ENCODE assay signal across 8 mouse cellular contexts in genomic region chr7:126396298-126397119, GRCm38 (mm10). TPM values are rescaled to one million over a fixed set of nuclear protein-coding genes. Genes with fewer than 3 reads are reported as not detected.
DNase-seq lines count a peak whose midpoint lies in the region; ATAC-seq and TF ChIP-seq lines count a peak whose summit lies in the region.

Nfatc2ip (minus strand) TSS chr7:126396737.

- H3K4me1 ChIP-seq in hindbrain, postnatal 0 days (ENCODE audit: insufficient read depth, low read length): no peaks in the 10 kb centered on the region

- peak within 1 kb of the TSS; percentile 76 for H3K4me3 ChIP-seq in gastrocnemius, adult 2 months
- H3K4me3 ChIP-seq in hindbrain, postnatal 0 days (ENCODE audit: low read length): peak within 1 kb of the TSS; percentile 94
- peak within 1 kb of the TSS; percentile 98 for H3K4me3 ChIP-seq in left cerebral cortex, adult 2 months

- no peaks in the 10 kb centered on the region for H3K9me3 ChIP-seq in hindbrain, postnatal 0 days (ENCODE audit: low read length)

- H3K9ac ChIP-seq in hindbrain, postnatal 0 days (replicated peaks; ENCODE audit: low read length): peak within 1 kb of the TSS; percentile 70

- peak; percentile 98 for DNase-seq in ZHBTc4 (ENCODE audit: low read depth, low spot score)
- DNase-seq in gastrocnemius, adult 2 months: peak; percentile 92
- peak; percentile 99 for DNase-seq in hindbrain, postnatal 0 days (ENCODE audit: low spot score)
- peak; percentile 95 to 96 for DNase-seq in left cerebral cortex, adult 2 months (ENCODE audit: extremely low spot score in 1 of 2, low spot score in 2 of 2)
- peak; percentile 99 for DNase-seq in right cerebral cortex, adult 2 months (ENCODE audit: low spot score in 2 of 2)
- DNase-seq in urinary bladder, postnatal 14 days (ENCODE audit: low spot score): peak; percentile 92

- WGBS in hindbrain, postnatal 0 days: under 1% methylated on average over 59 of the region's 59 CpGs

- peak; percentile 99 for ATAC-seq in common myeloid progenitor, adult 5-6 weeks (replicated peaks; ENCODE audit: low read depth, poor library complexity, severe bottlenecking)
- ATAC-seq in hindbrain, postnatal 0 days: peak; percentile 100
- peak; percentile 99 for ATAC-seq in megakaryocyte, adult 5-6 weeks (ENCODE audit: poor library complexity, severe bottlenecking)

- intact Hi-C loops in gastrocnemius, adult 2 months (cut with DNase I): loop anchor here (5.0 kb wide), 1 partner anchor 86 kb away; no protein-coding TSS in a partner anchor
- intact Hi-C loops in left cerebral cortex, adult 2 months (cut with DNase I): loop anchor here (5.0 kb wide), 1 partner anchor 76 kb away; no protein-coding TSS in a partner anchor

- no peak for TF ChIP-seq CTCF in gastrocnemius, adult 2 months (IDR thresholded peaks at IDR 0.05)
- no peak for TF ChIP-seq CTCF in hindbrain, postnatal 0 days (IDR thresholded peaks at IDR 0.05; ENCODE audit: low read depth)
- TF ChIP-seq CTCF in left cerebral cortex, adult 2 months (IDR thresholded peaks at IDR 0.05): no peak

- H3K4me2 ChIP-seq in hindbrain, postnatal 0 days (ENCODE audit: low read depth, low read length): peak within 1 kb of the TSS; percentile 90

- no peaks in the 10 kb centered on the region for H3K27me3 ChIP-seq in hindbrain, postnatal 0 days (ENCODE audit: insufficient read depth, low read length)

- no peaks in the 10 kb centered on the region for H3K36me3 ChIP-seq in hindbrain, postnatal 0 days (ENCODE audit: insufficient read depth, low read length)

- H3K27ac ChIP-seq in gastrocnemius, adult 2 months: peak within 1 kb of the TSS; percentile 92
- H3K27ac ChIP-seq in hindbrain, postnatal 0 days: peak within 1 kb of the TSS; percentile 67; the same call in 1 of the 2 replicates
- H3K27ac ChIP-seq in left cerebral cortex, adult 2 months: peak within 1 kb of the TSS; percentile 54; the same call in 1 of the 2 replicates

RNA-seq across cellular contexts. Expression of gene Nfatc2ip, which starts in this region (rescaled TPM):
- total RNA-seq in common myeloid progenitor, adult 5-6 weeks (2017): 18.2 and 24.4 TPM in 2 replicates
- total RNA-seq in gastrocnemius, adult 2 months (2021): 1 to 10 TPM; 3.3 to 3.4 TPM
- total RNA-seq in hindbrain, postnatal 0 days (2014; rRNA removed): 6.1 and 6.4 TPM in 2 replicates
- 2.9 and 3.0 TPM in 2 replicates for polyA plus RNA-seq in hindbrain, postnatal 0 days (2015; fragmentation: Nextera tagmentation; extraction: Ambion mirVana)
- 1 to 10 TPM; 6.2 to 6.8 TPM for total RNA-seq in left cerebral cortex, adult 2 months (2021)
- 10.1 and 11.7 TPM in 2 replicates for total RNA-seq in megakaryocyte, adult 5-6 weeks (2015)
- total RNA-seq in megakaryocyte, adult 5-6 weeks (2017): 13.9 and 16.6 TPM in 2 replicates

Comparison
In these comparisons a context has a peak if more than half of its experiments do, and no peak if none do; other contexts are left out.
1. Peak in every context shown above with its lines: DNase-seq, ATAC-seq, H3K4me3 ChIP-seq and H3K27ac ChIP-seq.